Mouse (Mus musculus) hindbrain, embryonic 16.5 days (tissue): Measurements from ENCODE around the gene Myh3. TPM values are rescaled to one million over a fixed set of nuclear protein-coding genes. Genes with fewer than 3 reads are reported as not detected.

ENCODE experiments used
- ATAC-seq: fragments of 200-750 bp; cut with Nextera tagmentation; 2 replicates; pipeline ENCODE4 v1.8.0; 2017; ENCODE audit warnings: moderate TSS enrichment, moderate library complexity
- H3K27ac ChIP-seq: fragments of 300-500 bp; sonication (generic); 2 replicates; pipeline ENCODE4 v1.5.1; 2014; ENCODE audit warnings: low read depth, mild to moderate bottlenecking, control low read depth, low read length, moderate library complexity
- H3K27me3 ChIP-seq: fragments of 300-500 bp; sonication (generic); replicated peaks from 2 replicates; pipeline ENCODE4 v1.6.1; 2014; ENCODE audit warnings: low read length; ENCODE audit not compliant: control insufficient read depth, insufficient read depth
- H3K36me3 ChIP-seq: fragments of 300-500 bp; sonication (generic); 2 replicates; pipeline ENCODE4 v1.6.1; 2014; ENCODE audit warnings: mild to moderate bottlenecking, low read length, moderate library complexity, mixed read lengths; ENCODE audit not compliant: control insufficient read depth, insufficient read depth
- H3K4me1 ChIP-seq: fragments of 300-500 bp; sonication (generic); 2 replicates; pipeline ENCODE4 v1.6.1; 2014; ENCODE audit warnings: low read depth, low read length; ENCODE audit not compliant: control insufficient read depth, insufficient read depth
- H3K4me2 ChIP-seq: fragments of 300-500 bp; sonication (generic); 2 replicates; pipeline ENCODE4 v1.6.1; 2014; ENCODE audit warnings: mild to moderate bottlenecking, low read length, control low read depth, moderate library complexity
- H3K4me3 ChIP-seq: fragments of 300-500 bp; sonication (generic); 2 replicates; pipeline ENCODE4 v1.5.1; 2014; ENCODE audit warnings: mild to moderate bottlenecking, low read length, control low read depth, moderate library complexity
- H3K9ac ChIP-seq: fragments of 300-500 bp; sonication (generic); 2 replicates; pipeline ENCODE4 v1.6.1; 2014; ENCODE audit warnings: low read depth, mild to moderate bottlenecking, control low read depth, low read length, moderate library complexity
- H3K9me3 ChIP-seq: fragments of 300-500 bp; sonication (generic); 2 replicates; pipeline ENCODE4 v1.6.1; 2014; ENCODE audit warnings: mild to moderate bottlenecking, low read length, moderate library complexity; ENCODE audit not compliant: control insufficient read depth
- WGBS: fragments of 180-500 bp; shearing (Covaris S2); extraction: QIAGEN DNeasy Blood & Tissue Kit; methylation state at CpG from one replicate; pipeline ENCODE4 v1.1.7; 2014; 5-methylcytosine and 5-hydroxymethylcytosine counted together
- polyA plus RNA-seq: library from polyadenylated mRNA; unstranded; fragments of >200 nt; fragmentation: Nextera tagmentation; extraction: Ambion mirVana; gene quantifications from 2 replicates; pipeline ENCODE4 v1.2.1, GENCODE M21; 2015

Myh3 gene
- polyA plus RNA-seq, 1 experiment from 2014 or later: 0.29 TPM

- Histone ChIP-seq H3K9me3 (no peaks in the 10 kb centered on the region), H3K4me3 (no peak overlapping the region), H3K9ac (no peak overlapping the region), H3K36me3 (no peaks in the 10 kb centered on the region), H3K27ac (no peak overlapping the region), H3K4me1 (no peaks in the 10 kb centered on the region), H3K4me2 (no peak overlapping the region), H3K27me3 (no peaks in the 10 kb centered on the region; the same call in 1 of the 2 replicates)
- 98% methylated on average over 5 of the region's 5 CpGs for WGBS
- no peak for ATAC-seq
These were observed 15.6 kb downstream of the Myh3 start for GRCm38 (mm10) chr11:67093652-67094051.

- no peak for ATAC-seq
- Histone ChIP-seq H3K27me3 (no peaks in the 10 kb centered on the region; the same call in 1 of the 2 replicates), H3K27ac (no peak overlapping the region), H3K4me3 (no peak overlapping the region), H3K36me3 (no peaks in the 10 kb centered on the region), H3K4me2 (no peak overlapping the region), H3K4me1 (no peaks in the 10 kb centered on the region), H3K9me3 (no peaks in the 10 kb centered on the region), H3K9ac (no peak overlapping the region)
- WGBS: 83% methylated on average over 29 of the region's 29 CpGs
These were observed 16.4 kb downstream of the Myh3 start for GRCm38 (mm10) chr11:67094470-67094869.

GRCm38 (mm10) chr11:67097709-67098108, 19.6 kb downstream of the Myh3 start:
- H3K36me3 ChIP-seq: no peaks in the 10 kb centered on the region
- no peaks in the 10 kb centered on the region for H3K4me1 ChIP-seq
- no peak overlapping the region for H3K4me3 ChIP-seq
- H3K27ac ChIP-seq: no peak overlapping the region
- H3K9ac ChIP-seq: no peak overlapping the region
- no peak for ATAC-seq
- H3K27me3 ChIP-seq: no peaks in the 10 kb centered on the region; the same call in 1 of the 2 replicates
- 93% methylated on average over 10 of the region's 10 CpGs for WGBS
- H3K9me3 ChIP-seq: no peaks in the 10 kb centered on the region
- no peak overlapping the region for H3K4me2 ChIP-seq

GRCm38 (mm10) chr11:67098427-67098826, 20.3 kb downstream of the Myh3 start:
- no peaks in the 10 kb centered on the region for H3K4me1 ChIP-seq
- H3K4me2 ChIP-seq: no peak overlapping the region
- H3K9ac ChIP-seq: no peak overlapping the region
- no peaks in the 10 kb centered on the region; the same call in 1 of the 2 replicates for H3K27me3 ChIP-seq
- no peak overlapping the region for H3K27ac ChIP-seq
- H3K36me3 ChIP-seq: no peaks in the 10 kb centered on the region
- no peak overlapping the region for H3K4me3 ChIP-seq
- H3K9me3 ChIP-seq: no peaks in the 10 kb centered on the region
- 81% methylated on average over 11 of the region's 11 CpGs for WGBS
- ATAC-seq: no peak

- 98% methylated on average over 16 of the region's 16 CpGs for WGBS
- Histone ChIP-seq H3K4me1 (no peaks in the 10 kb centered on the region), H3K4me3 (no peak overlapping the region), H3K36me3 (no peaks in the 10 kb centered on the region), H3K4me2 (no peak overlapping the region), H3K27ac (no peak overlapping the region), H3K27me3 (no peaks in the 10 kb centered on the region; the same call in 1 of the 2 replicates), H3K9ac (no peak overlapping the region), H3K9me3 (no peaks in the 10 kb centered on the region)
- ATAC-seq: no peak
These were observed 21.1 kb downstream of the Myh3 start for GRCm38 (mm10) chr11:67099241-67099640.

- Histone ChIP-seq H3K4me3 (no peak overlapping the region), H3K9ac (no peak overlapping the region)
- WGBS: 36% methylated on average over 6 of the region's 6 CpGs
These were observed 22.1 kb downstream of the Myh3 start for GRCm38 (mm10) chr11:67100169-67100568.

GRCm38 (mm10) chr11:67101713-67102112, 23.6 kb downstream of the Myh3 start:
- WGBS: 31% methylated on average over 8 of the region's 8 CpGs
- Histone ChIP-seq H3K9ac (no peak overlapping the region), H3K4me2 (no peak overlapping the region), H3K9me3 (no peaks in the 10 kb centered on the region), H3K27me3 (no peaks in the 10 kb centered on the region), H3K4me3 (no peak overlapping the region), H3K36me3 (no peaks in the 10 kb centered on the region), H3K27ac (no peak overlapping the region), H3K4me1 (no peaks in the 10 kb centered on the region; the same call in 1 of the 2 replicates)
- ATAC-seq: no peak

More at GRCm38 (mm10) chr11:67100169-67100568, 22.1 kb downstream of the Myh3 start:
- Histone ChIP-seq H3K36me3 (no peaks in the 10 kb centered on the region), H3K4me1 (no peaks in the 10 kb centered on the region), H3K9me3 (no peaks in the 10 kb centered on the region), H3K4me2 (no peak overlapping the region), H3K27me3 (no peaks in the 10 kb centered on the region), H3K27ac (no peak overlapping the region)
- no peak for ATAC-seq

- ATAC-seq: no peak
- H3K27ac ChIP-seq: no peak overlapping the region
- no peaks in the 10 kb centered on the region; the same call in 1 of the 2 replicates for H3K4me1 ChIP-seq
- no peaks in the 10 kb centered on the region for H3K9me3 ChIP-seq
- H3K4me2 ChIP-seq: no peak overlapping the region
- no peak overlapping the region for H3K4me3 ChIP-seq
- no peak overlapping the region for H3K9ac ChIP-seq
- WGBS: 83% methylated on average over 9 of the region's 9 CpGs
- no peaks in the 10 kb centered on the region for H3K27me3 ChIP-seq
- no peaks in the 10 kb centered on the region for H3K36me3 ChIP-seq
These were observed 25.2 kb downstream of the Myh3 start for GRCm38 (mm10) chr11:67103256-67103655.

- Histone ChIP-seq H3K27ac (no peak overlapping the region), H3K9me3 (no peaks in the 10 kb centered on the region), H3K9ac (no peak overlapping the region), H3K4me3 (no peak overlapping the region), H3K4me1 (no peaks in the 10 kb centered on the region; the same call in 1 of the 2 replicates), H3K4me2 (no peak overlapping the region), H3K36me3 (no peaks in the 10 kb centered on the region), H3K27me3 (no peaks in the 10 kb centered on the region)
- 93% methylated on average over 1 of the region's 1 CpGs for WGBS
- no peak for ATAC-seq
These were observed 26.1 kb downstream of the Myh3 start for GRCm38 (mm10) chr11:67104242-67104641.

GRCm38 (mm10) chr11:67104714-67105113, 26.6 kb downstream of the Myh3 start:
- Histone ChIP-seq H3K27me3 (no peaks in the 10 kb centered on the region), H3K4me2 (no peak overlapping the region), H3K27ac (no peak overlapping the region), H3K4me1 (no peaks in the 10 kb centered on the region; the same call in 1 of the 2 replicates), H3K9ac (no peak overlapping the region), H3K4me3 (no peak overlapping the region), H3K9me3 (no peaks in the 10 kb centered on the region), H3K36me3 (no peaks in the 10 kb centered on the region)
- WGBS: 60% methylated on average over 11 of the region's 11 CpGs
- ATAC-seq: no peak
